Mouse (Mus musculus) right cerebral cortex, postnatal 36 days (tissue): ENCODE measurements around the gene Sik3.
"Not testable (repeated sequence)": the region's sequence is repeated elsewhere in the genome, so short reads cannot be mapped to it uniquely, and the experiment has no call there.

Experiments used
- DNase-seq, 2 experiments: peaks; one replicate each; pipeline ENCODE4 v3.0.0; 2022; ENCODE audit warnings: low spot score in 2 of 2, mixed read lengths in 1 of 2

Sik3 gene

GRCm38 (mm10) chr9:46058065-46058464 is 45.4 kb downstream of the Sik3 start:
- DNase-seq = no peak

- DNase-seq = no peak
Observed at GRCm38 (mm10) chr9:46060249-46060648, 47.6 kb downstream of the Sik3 start.

- DNase-seq = peak in 1 of 2 experiments; percentile 30
Observed at GRCm38 (mm10) chr9:46061696-46062425, 49.2 kb downstream of the Sik3 start.

GRCm38 (mm10) chr9:46064331-46064730 is 51.7 kb downstream of the Sik3 start:
- DNase-seq = no peak

- DNase-seq = no peak
Observed at GRCm38 (mm10) chr9:46066711-46067110, 54.1 kb downstream of the Sik3 start.

- no peak for DNase-seq
Observed at GRCm38 (mm10) chr9:46067691-46068090, 55.1 kb downstream of the Sik3 start.

- no peak for DNase-seq
Observed at GRCm38 (mm10) chr9:46069013-46069412, 56.4 kb downstream of the Sik3 start.

- no peak for DNase-seq
Observed at GRCm38 (mm10) chr9:46072101-46072835, 59.6 kb downstream of the Sik3 start.

- no peak for DNase-seq
Observed at GRCm38 (mm10) chr9:46073443-46073842, 60.8 kb downstream of the Sik3 start.

- no peak for DNase-seq
Observed at GRCm38 (mm10) chr9:46075578-46075977, 63.0 kb downstream of the Sik3 start.

- peak in 1 of 2 experiments; percentile 60 for DNase-seq
Observed at GRCm38 (mm10) chr9:46082381-46082821, 69.8 kb downstream of the Sik3 start.

- peak in 1 of 2 experiments; percentile 61 for DNase-seq
Observed at GRCm38 (mm10) chr9:46083490-46083893, 70.9 kb downstream of the Sik3 start.

- no peak for DNase-seq
Observed at GRCm38 (mm10) chr9:46085898-46086297, 73.3 kb downstream of the Sik3 start.

GRCm38 (mm10) chr9:46086826-46087225 is 74.2 kb downstream of the Sik3 start:
- no peak for DNase-seq

GRCm38 (mm10) chr9:46087461-46087860 is 74.8 kb downstream of the Sik3 start:
- no peak for DNase-seq

- no peak for DNase-seq
Observed at GRCm38 (mm10) chr9:46088722-46089121, 76.1 kb downstream of the Sik3 start.

GRCm38 (mm10) chr9:46090066-46090465 is 77.4 kb downstream of the Sik3 start:
- no peak for DNase-seq

- DNase-seq = not testable (repeated sequence)
Observed at GRCm38 (mm10) chr9:46091157-46091556, 78.5 kb downstream of the Sik3 start.

- no peak for DNase-seq
Observed at GRCm38 (mm10) chr9:46092633-46093032, 80.0 kb downstream of the Sik3 start.

- DNase-seq = no peak
Observed at GRCm38 (mm10) chr9:46098360-46098985, 85.9 kb downstream of the Sik3 start.

- DNase-seq = no peak
Observed at GRCm38 (mm10) chr9:46099107-46099506, 86.5 kb downstream of the Sik3 start.

GRCm38 (mm10) chr9:46103154-46103553 is 90.5 kb downstream of the Sik3 start:
- no peak for DNase-seq

- DNase-seq = no peak
Observed at GRCm38 (mm10) chr9:46106105-46106504, 93.5 kb downstream of the Sik3 start.
